Mouse (Mus musculus) duodenum, adult 2 months (tissue): ENCODE measurements around the gene Stambp. TPM values are rescaled to one million over a fixed set of nuclear protein-coding genes. Genes with fewer than 3 reads are reported as not detected.

Source experiments
- polyA plus RNA-seq: library from polyadenylated mRNA; depleted of rRNA; stranded (reverse); fragments of >200 nt; gene quantifications from 2 replicates; pipeline ENCODE4 v1.2.3, GENCODE M21; 2012; ENCODE audit warnings: low replicate concordance; rRNA removed

Gene Stambp
- 4.4 and 6.7 TPM in 2 replicates for polyA plus RNA-seq

GRCm38 (mm10) chr6:83572671-83573070 lies at the start of gene Stambp:
Gene Stambp (minus strand): TSS chr6:83572729.

GRCm38 (mm10) chr6:83536028-83536794 lies 36.3 kb downstream of the Stambp start, which contains the start of gene Actg2:
Gene Actg2 (minus strand): TSS chr6:83536265.

GRCm38 (mm10) chr6:83506258-83507167 lies 66.0 kb downstream of the Stambp start, which contains the start of gene Dguok:
Gene Dguok (minus strand): TSS chr6:83506969.

Other genes with a start within 250 kb of the Stambp start
- 1.2 and 4.1 TPM in 2 replicates for gene Mthfd2, start 246.8 kb downstream of the Stambp start, polyA plus RNA-seq
- 14.7 and 20.9 TPM in 2 replicates for gene Mob1a, start 246.7 kb downstream of the Stambp start, polyA plus RNA-seq
- 11.9 and 186 TPM in 2 replicates for gene Bola3, start 223.6 kb downstream of the Stambp start, polyA plus RNA-seq
- gene Tet3, start 113.6 kb downstream of the Stambp start, polyA plus RNA-seq, result 9.0 and 11.1 TPM in 2 replicates
- gene Dguok, start 65.8 kb downstream of the Stambp start, polyA plus RNA-seq, result 18.1 and 24.2 TPM in 2 replicates
- gene Actg2, start 36.5 kb downstream of the Stambp start, polyA plus RNA-seq, result 241 and 539 TPM in 2 replicates
- not detected in 2 replicates for gene Clec4f, start 83.5 kb upstream of the Stambp start, polyA plus RNA-seq
- gene Cd207, start 105.1 kb upstream of the Stambp start, polyA plus RNA-seq, result not detected in 2 replicates
- gene Vax2, start 138.5 kb upstream of the Stambp start, polyA plus RNA-seq, result not detected in 2 replicates
- not detected in 2 replicates for gene Atp6v1b1, start 170.3 kb upstream of the Stambp start, polyA plus RNA-seq
- gene Ankrd53, start 189.9 kb upstream of the Stambp start, polyA plus RNA-seq, result not detected in 2 replicates
- gene Tex261, start 203.1 kb upstream of the Stambp start, polyA plus RNA-seq, result 78.3 and 99.0 TPM in 2 replicates
- 15.6 and 26.1 TPM in 2 replicates for gene Nagk, start 222.3 kb upstream of the Stambp start, polyA plus RNA-seq